Mouse (Mus musculus): ENCODE data around the gene Ttc21a.

Gene Ttc21a

DNA sequence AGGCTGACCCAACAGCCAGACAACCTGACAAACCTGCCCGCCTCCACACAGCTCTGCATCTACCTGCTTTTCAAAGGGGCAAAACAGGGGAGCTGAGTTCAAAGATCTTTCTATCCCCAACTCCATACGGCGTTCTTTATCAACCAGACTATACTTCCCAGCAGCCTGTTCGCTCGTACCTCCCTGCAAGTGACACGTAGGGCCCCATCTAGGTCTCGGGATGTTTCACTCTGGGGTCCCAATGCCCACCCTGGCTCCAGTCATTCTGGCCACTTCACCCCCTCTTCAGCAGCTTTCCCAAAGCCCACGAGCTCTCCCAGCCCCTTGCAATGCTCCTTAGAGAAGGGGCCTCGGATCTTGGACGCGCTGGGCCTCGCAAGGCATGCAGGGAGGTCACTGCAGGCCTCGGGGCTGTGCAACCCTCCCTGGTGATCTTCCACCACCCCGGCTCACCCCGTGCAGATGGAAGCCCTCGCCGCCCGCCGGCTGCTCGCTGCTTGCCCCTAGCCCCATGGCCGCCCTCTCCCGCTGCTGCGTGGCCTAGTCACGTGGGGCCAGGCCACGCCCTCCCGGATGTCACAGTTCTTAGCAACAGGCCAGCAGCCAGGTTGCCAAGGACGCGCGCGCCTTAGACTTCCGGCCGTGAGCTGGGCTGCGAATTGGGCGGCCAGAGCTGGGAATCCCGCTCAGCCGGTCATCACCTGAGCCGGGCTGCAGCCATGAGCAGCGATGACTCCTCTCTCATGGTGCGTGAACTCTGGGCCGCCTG, at the start of gene Ttc21a, which contains the start of gene Gorasp1:
Ttc21a (plus strand) TSS at position 602 of the 769 bp plus-strand sequence.
Gorasp1 (minus strand) TSS at position 561 of the 769 bp plus-strand sequence.
- DNase-seq (ENCODE audit: low spot score), result peak; percentile 99

DNA sequence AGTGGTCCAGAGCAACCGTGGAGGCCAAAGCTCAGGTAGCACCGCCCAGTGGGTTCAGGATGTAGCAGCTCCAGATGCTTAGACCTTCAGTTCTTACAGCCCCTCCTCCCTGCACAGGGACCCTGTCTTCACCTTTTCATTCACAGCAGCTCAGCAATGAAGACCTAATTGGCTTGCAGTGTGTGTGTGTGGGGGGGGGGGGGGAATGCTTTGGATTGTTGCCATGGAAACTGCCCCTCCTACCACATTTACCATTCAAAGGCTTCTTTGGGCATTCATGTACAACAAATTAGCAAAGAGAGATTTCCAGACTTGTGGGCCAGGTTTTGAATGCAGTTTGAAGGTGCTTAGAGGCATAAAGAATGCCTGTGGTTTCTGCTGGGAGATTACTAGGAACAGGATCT, 48.6 kb upstream of the Ttc21a start:
- no peak for DNase-seq (ENCODE audit: low spot score)

DNA sequence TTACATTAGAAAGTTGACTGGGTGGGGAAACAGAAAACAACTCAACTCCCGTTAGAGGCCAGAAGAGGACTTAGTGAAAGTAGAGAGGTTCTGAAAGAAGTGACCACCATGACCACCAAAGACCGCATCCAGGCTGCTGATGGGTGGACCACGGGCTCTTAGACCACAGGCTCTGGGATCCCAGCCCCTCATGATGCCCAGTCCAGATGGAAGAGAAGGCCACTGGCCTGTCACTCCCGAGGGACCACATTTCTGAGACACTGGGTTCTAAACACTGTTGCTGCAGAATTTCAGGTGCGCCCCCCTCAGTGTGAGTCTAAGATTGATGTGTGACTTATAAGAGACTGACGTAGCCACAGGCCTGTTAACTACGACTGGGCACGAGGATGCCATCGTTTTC, 48.0 kb upstream of the Ttc21a start:
- DNase-seq (ENCODE audit: low spot score), result no peak

DNA sequence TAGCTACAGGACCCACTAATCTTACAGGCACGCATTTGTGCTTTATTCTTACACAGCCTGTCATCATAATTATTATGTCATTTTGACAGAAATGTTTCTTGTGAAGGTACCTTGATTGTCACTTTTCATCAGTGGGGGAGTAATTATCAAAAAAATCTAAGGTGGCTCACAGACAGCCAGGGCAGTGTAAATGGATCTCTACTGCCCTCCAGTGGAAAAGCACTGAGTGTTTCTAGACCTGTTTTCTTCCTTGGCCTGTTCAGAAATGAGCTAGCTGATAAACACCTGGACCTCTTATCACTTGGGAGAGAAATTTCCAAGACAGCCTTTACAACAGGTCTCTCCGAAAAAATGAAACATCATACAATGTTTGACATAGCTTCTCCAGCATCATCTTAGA, 46.7 kb upstream of the Ttc21a start:
- no peak for DNase-seq (ENCODE audit: low spot score)

DNA sequence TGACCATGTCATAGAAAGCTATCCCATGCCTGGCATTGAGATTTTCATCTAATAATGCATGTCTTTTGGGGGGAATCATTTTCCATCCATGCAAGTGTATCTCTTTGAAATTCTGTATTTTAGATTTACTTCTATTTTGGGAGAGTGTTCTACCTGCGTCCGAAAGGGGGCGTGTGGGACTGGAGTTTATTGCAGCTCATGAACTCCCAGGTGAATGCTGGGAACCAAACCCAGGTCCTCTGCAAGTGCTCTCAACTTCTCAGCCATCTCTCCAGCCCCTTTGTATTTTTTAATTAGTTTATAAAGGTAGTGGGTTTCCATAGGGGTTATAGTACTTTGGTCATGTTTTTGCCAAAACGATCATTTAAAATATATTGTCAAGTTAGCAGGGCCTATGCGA, 43.5 kb upstream of the Ttc21a start:
- DNase-seq (ENCODE audit: low spot score), result no peak

DNA sequence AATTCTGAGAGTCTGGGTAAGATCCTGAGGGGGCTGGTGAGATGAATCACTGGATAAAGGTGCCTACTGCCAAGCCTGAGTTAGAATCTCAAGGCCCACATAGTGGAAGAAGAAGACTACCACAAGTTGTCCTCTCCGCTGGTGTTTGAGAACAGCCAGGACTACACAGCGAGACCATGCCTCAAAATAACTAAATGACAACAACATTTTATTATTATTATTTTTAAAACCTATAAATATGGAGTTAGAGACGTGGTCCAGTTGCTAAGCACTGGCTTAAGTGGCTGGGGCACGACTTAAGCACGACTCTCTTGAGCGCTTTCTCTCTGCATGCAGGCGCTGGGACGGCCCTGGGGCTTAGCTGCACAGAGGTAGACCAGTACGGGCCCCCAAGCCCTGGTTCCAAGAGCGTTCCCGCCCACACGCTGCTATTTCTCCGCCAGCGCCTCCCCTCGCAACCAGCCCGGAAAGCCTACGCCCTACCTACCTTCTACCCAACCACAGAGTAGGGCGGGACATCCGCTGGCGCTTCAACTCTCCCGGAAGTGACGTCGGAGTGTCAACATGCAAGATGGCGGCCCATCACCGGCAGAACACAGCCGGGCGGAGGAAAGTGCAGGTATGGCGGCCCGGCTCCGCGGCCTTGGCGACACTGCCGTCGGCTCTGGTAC, 42.9 kb upstream of the Ttc21a start, which contains the start of gene Wdr48:
Wdr48 (plus strand) TSS at position 540 of the 671 bp plus-strand sequence.
- DNase-seq (ENCODE audit: low spot score), result peak; percentile 94

DNA sequence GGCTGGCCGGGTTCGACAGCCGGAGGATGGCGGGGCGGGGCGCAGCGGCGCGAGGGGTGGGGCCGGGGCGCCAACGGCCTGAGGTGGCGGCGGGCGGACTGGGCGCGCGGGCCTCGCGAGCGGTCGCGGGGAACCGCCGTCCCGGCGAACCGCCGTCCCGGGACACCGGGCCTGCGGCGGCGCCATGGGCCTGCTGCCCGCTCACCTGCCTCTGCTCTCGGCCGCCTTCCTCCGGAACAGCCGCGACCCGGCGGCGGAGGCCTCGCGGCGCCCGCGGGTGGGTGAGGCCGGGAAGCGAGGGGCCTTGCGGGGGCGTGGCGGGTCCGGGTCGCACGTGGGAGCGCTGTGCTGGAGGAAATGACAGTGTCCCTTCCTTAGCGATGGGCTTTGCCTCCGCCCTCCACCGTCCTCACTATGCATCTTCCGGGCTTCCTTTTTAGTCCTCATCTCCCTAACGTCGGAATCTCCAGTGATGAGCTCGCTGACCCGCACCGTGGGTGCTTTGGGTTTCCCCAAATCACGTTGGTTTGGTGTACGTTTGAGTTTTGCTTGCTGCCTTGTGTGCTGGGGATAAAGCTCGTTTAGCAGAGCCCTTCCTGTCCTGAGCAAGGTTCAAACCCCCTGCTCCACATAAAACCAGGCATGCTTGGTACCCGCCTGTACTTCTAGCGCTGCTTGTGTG, 42.2 kb upstream of the Ttc21a start:
- DNase-seq (ENCODE audit: low spot score), result peak; percentile 75

DNA sequence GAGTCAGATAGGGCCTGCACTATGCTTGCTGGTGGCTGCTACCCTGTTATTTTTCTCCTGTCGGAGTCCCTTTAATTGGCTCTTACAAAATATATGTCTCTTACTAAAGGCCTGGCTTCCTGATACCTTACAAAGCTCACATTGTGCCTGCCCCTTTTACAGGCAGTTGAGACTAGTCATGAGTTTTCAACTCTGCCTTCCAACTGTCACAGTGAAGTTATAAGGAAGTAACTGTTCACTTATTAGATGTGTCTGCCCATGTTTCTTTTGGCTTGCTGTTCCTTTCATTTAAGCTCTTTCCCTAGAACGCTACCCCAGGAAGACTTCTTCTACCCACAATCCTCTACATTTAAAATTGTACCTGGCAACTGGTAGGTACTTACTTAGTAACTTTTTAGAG, 38.0 kb upstream of the Ttc21a start:
- DNase-seq (ENCODE audit: low spot score), result no peak

DNA sequence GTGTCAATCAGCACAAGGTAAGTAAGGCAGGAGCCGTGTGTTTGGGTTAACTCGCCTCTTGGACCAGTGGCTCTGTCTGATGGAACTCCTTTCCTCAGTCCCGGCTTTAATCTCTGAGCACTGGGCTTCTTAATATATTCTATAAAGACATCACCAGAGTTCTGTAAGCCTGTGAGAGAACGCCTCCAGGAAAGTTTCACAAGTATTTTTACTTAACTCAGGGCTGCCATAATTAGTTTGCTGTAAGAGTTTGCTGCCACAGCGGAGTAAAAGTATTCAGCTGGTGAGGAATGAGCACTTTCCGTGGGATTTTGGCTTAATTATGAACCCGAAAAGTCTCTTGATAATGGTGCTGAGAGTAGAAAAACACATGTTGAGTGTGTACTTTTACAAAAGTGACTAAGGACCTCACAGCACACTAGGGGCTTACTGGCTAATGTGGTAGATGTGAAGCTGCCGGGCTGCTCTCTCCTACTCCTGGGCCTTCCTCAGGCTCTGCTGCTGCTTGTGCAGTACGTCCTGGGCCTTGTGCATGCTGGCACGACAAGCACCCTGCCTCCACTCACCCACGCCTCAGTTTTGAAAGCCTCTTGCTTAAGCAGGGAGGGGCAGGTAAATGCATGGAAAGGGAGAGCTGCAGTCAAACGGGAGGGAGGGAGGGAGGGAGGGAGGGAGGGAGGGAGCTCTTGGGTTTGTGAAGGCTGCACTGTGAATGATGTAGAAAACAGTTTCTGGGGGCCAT, 34.8 kb upstream of the Ttc21a start:
- DNase-seq (ENCODE audit: low spot score), result no peak

DNA sequence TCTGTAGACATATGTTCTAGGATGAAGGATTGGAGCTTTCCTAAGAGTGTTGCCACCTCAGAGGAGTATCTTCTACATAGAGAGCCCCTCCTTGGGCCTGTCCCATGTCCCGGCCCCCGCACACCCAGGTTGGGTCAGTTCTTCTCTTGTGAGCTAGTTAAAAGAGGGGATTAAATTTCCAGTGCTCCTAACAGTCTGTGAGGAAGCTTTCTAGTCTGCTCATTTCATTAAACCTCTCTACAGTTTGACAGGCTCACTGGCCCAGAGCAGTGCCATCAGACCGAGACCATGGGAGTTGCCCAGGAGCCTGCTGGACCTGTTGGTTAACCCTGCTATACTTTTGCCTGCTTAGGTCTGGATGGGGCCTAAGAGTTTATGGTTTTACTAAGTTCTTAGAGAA, 28.7 kb upstream of the Ttc21a start:
- DNase-seq (ENCODE audit: low spot score), result no peak

DNA sequence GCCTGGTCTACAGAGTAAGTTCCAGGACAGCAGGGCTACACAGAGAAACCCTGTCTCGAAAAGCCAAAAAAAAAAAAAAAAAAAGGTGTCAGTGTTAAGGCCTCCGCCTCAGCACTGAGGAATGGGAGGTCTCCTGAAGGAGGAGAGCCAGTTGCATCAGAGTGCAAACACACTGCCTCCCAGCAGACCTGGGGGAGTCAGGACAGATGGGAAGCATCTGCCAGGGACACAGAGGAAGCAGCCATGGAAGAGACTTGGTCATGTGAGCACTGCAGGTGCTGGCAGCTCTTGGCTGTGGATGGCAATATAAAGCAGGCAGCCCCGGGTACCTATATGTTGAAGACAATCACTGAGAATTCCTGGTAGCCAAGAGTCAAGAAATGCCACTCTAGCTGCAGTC, 27.5 kb upstream of the Ttc21a start:
- no peak for DNase-seq (ENCODE audit: low spot score)

DNA sequence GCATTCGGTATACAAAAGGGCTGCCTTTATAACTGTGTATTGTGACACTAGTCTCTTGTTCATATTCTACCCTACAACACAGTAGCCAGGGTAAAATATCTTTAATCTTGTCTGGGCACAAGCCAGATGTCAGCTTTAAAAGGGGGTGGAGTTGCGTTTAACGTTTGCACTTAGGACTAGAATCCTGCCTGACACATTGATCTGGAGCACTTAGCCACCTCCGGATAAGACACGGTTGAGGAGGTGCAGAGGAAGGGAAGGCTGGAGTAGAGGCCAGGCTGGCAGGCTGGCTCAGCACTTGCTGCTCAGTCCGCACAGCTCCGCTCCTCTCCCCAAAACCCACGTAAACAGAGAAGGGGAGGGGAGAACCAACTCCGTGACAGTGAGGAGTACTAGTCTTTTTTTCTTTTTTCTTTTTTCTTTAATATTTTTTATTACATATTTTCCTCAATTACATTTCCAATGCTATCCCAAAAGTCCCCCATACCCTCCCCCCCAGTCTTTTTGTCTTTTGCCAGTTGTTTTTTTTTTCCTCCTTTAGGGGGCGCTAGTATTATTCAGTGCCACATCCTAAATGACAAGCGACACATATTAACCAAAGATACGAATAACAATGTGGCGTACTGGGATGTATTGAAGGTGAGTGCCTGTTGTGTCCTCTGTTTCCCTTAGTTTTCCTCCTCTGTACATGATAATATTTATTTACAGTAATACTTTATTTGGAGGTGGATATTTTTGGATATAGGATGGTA, 24.1 kb upstream of the Ttc21a start:
- no peak for DNase-seq (ENCODE audit: low spot score)

DNA sequence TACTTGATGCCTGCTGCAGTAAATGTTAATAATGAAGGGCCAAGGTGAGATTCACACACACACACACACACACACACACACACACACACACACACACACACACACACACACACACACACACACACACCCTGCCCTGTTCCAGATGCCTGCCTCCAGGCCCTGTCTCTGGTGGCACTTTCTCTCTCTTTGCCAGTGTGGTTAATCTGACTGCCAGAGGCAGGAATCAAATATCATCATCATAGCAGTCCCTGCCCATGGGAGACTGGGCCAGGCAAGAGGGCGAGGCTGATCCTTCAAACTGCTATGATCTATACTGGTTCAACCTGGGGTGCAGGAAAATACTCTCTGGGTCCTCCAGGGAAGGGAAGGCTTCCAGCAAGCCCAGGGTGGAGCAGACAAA, 17.5 kb upstream of the Ttc21a start:
- DNase-seq (ENCODE audit: low spot score), result no peak

DNA sequence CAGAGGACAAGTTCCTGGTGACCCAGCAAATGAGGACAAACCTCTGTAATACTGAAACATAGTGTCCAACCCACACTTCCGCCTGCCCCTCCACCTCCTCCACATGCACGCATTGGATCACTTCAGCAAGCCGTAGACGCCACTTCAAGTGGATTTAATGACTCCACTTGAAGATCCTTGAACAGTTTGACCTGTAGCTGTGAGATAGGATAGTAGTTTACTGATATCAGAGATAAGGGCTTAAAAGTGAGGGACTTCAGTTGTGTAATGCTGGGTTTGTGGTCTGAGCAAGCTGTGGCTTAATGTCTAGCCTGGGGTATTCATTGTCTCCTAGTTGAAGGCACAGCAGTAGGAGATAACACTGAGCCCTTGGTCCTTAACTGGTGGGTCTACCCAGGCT, 13.9 kb upstream of the Ttc21a start:
- DNase-seq (ENCODE audit: low spot score), result no peak

DNA sequence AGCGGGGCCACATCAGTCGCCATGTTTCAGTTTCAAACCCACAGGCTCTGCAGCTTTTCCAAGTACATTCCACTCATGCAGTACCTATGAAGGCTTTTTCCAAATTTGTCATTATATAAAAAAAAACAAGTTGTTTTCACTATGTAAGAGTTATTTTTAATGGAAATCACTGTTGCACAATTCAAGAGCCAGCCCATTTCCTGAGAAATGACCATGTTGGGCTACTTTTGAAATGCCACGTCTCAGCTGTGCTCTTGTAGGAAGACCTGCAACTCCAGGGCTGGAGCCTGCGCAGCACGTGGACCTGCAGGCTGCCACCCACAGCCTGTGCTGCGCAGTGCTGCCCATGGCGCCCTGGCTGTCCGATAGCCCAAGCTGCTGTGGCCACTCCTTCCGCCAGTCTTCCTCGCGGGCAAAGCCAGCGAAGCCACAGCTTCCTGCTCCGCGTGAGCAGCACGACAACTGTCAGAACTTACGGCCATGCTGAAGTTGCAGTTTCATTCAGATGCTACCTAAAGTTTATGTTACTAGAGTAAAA, 12.2 kb upstream of the Ttc21a start:
- no peak for DNase-seq (ENCODE audit: low spot score)

DNA sequence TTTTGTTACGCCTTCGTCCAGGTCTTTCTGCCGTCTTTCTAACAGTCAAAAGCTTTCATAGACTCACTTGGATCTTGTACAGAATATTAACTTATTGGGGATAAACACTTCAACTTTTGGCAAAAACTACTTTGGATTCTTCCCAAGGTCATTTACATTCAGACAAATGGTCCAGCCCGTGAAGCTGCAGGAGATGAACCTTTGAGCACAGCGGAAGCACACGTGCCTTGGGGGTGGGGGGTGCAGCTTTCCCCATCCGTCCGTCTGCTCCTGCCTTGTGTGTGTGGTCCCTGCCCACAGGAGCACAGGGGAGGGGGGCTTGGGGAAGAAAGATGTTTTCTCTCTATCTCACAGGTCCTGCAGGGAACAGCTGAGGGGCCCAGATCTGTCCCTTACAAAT, 11.7 kb upstream of the Ttc21a start:
- no peak for DNase-seq (ENCODE audit: low spot score)

DNA sequence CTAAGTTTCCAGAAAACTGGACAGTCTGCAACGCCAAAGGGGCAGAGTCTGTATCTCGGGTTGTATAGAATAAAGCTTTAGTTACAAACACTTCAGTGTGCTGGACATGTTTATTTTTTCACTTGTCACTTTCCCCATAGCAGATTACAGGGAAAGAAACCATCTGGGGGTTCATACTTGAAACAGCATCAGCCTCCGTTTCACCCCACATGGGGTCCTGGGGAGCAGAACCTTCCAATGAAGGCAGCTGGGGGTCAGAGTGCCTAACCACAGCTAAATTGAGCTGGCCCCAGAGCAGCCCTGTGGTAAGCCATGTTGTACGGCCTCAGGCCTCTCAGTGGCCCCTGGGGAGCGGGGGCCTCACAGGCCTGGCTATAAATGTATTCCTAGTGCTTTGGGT, 10.9 kb upstream of the Ttc21a start:
- DNase-seq (ENCODE audit: low spot score), result no peak

DNA sequence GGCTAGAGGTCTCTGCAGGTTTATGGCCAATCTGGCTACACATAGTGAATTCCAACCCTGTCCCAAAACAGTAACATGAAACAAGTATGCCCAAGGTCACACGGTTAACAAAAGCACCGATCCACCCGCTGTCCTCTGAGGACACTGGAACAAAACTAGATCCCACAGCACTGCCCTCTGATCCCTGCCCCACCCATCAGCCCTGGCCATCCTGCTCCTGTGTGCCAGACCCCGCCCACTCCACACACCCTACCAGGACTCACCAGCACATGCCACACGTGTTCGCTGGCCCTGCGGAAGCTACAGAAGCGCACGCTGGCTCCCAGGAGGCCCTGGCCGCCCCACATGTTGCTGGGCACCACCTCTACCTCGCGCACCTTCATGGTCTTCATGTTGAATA, 5.0 kb upstream of the Ttc21a start:
- DNase-seq (ENCODE audit: low spot score), result no peak

DNA sequence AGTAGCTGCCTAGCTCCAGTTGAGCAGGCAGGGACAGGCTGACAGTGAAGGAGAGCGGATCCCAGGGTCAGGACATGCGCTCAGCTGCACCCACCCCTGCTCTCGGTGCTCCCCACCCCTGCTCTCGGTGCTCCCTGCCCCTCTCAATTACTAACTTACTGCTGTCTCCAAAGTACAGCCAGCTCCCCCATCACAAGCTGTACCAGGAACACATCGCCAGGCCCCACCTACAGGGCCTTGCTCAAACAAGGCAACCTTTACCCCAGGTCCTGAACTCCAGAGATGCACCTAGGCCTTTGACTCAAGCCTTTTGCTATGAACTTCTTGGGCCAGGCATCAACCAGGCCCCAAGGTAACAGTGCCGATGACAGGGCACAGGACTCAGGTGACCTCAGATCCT, 3.7 kb upstream of the Ttc21a start:
- DNase-seq (ENCODE audit: low spot score), result no peak

DNA sequence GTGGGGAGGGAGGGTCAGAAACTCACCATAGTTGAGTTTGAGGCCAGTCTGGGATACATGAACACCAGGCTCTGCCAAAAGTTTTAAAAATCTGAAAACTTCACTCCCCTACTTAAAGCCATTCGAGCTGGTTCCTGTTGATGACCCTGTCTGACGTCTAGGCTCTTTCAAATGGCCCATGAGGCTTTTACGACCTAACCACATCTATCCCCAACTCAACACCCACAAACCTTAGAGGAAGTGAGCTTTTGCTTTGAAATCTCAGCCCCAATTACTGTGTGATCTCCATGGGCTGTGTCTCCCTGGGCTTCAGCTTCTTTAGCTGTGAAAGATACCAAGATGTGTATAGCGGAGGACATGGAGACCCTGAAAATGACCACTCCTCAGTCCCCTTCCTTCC, 1.1 kb downstream of the Ttc21a start:
- DNase-seq (ENCODE audit: low spot score), result no peak

DNA sequence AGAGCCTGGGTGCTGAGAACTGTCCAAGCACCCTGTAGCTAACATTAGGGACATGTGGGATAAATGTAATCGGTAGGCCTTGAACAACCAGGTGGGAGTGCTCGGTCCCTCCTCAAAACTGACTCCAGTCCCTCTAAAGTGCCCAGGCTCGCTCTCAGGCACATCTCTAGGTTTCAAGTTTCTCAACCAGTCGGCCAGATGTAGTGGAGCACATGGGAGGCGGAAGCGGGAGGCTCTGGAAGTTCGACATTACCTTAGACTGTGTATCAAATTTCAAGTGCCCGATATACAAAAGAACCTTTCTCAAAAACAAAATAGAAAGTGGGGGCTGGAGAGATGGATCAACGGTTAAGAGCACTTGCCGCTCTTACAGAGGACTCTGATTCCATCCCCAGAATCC, 2.2 kb downstream of the Ttc21a start:
- DNase-seq (ENCODE audit: low spot score), result no peak
